Mouse (Mus musculus) thymus, postnatal 36 days (tissue): Measurements from ENCODE around the gene Nudt22.

Experiments used
- DNase-seq, 2 experiments: peaks; one replicate each; pipeline ENCODE4 v3.0.0; 2022; ENCODE audit warnings: mixed read lengths in 2 of 2

Nudt22 gene

GRCm38 (mm10) chr19:6947742-6948141, 48.2 kb downstream of the Nudt22 start:
- no peak for DNase-seq

GRCm38 (mm10) chr19:6943709-6944108, 52.2 kb downstream of the Nudt22 start:
- DNase-seq = no peak
